Mouse (Mus musculus): ENCODE results near the gene Mecom.

Gene Mecom

GRCm38 (mm10) chr3:30009596-30009995, 538.2 kb downstream of the Mecom start:
- in situ Hi-C loops (cut with MboI; ENCODE audit: low pct_unique_long_range_greater_than_20kb in 1 of 2, low sequenced_read_pairs in 2 of 2, unreplicated experiment in 1 of 2): loop anchor here in 1 of 2 experiments (25.0 kb wide), 1 partner anchor 503 kb away; no protein-coding TSS in a partner anchor

- in situ Hi-C loops (cut with MboI; ENCODE audit: low pct_unique_long_range_greater_than_20kb in 1 of 2, low sequenced_read_pairs in 2 of 2, unreplicated experiment in 1 of 2): loop anchor here in 1 of 2 experiments (25.0 kb wide), 1 partner anchor 507 kb away; no protein-coding TSS in a partner anchor
Measured at GRCm38 (mm10) chr3:30004888-30005405, 542.9 kb downstream of the Mecom start.

- in situ Hi-C loops (cut with MboI; ENCODE audit: low pct_unique_long_range_greater_than_20kb in 1 of 2, low sequenced_read_pairs in 2 of 2, unreplicated experiment in 1 of 2): loop anchor here in 1 of 2 experiments (25.0 kb wide), 1 partner anchor 512 kb away; no protein-coding TSS in a partner anchor
Measured at GRCm38 (mm10) chr3:30000260-30000659, 547.5 kb downstream of the Mecom start.

- in situ Hi-C loops (cut with MboI; ENCODE audit: low pct_unique_long_range_greater_than_20kb in 1 of 2, low sequenced_read_pairs in 2 of 2, unreplicated experiment in 1 of 2): no loop called here
Measured at GRCm38 (mm10) chr3:29999035-29999434, 548.8 kb downstream of the Mecom start.

- in situ Hi-C loops (cut with MboI; ENCODE audit: low pct_unique_long_range_greater_than_20kb in 1 of 2, low sequenced_read_pairs in 2 of 2, unreplicated experiment in 1 of 2): no loop called here
Measured at GRCm38 (mm10) chr3:29997068-29997467, 550.7 kb downstream of the Mecom start.

GRCm38 (mm10) chr3:29993346-29993745, 554.5 kb downstream of the Mecom start:
- in situ Hi-C loops (cut with MboI; ENCODE audit: low pct_unique_long_range_greater_than_20kb in 1 of 2, low sequenced_read_pairs in 2 of 2, unreplicated experiment in 1 of 2): no loop called here

- in situ Hi-C loops (cut with MboI; ENCODE audit: low pct_unique_long_range_greater_than_20kb in 1 of 2, low sequenced_read_pairs in 2 of 2, unreplicated experiment in 1 of 2): no loop called here
Measured at GRCm38 (mm10) chr3:29991523-29991922, 556.3 kb downstream of the Mecom start.

- in situ Hi-C loops (cut with MboI; ENCODE audit: low pct_unique_long_range_greater_than_20kb in 1 of 2, low sequenced_read_pairs in 2 of 2, unreplicated experiment in 1 of 2): no loop called here
Measured at GRCm38 (mm10) chr3:29984431-29984830, 563.4 kb downstream of the Mecom start.

GRCm38 (mm10) chr3:29981259-29981910, 566.4 kb downstream of the Mecom start:
- in situ Hi-C loops (cut with MboI; ENCODE audit: low pct_unique_long_range_greater_than_20kb in 1 of 2, low sequenced_read_pairs in 2 of 2, unreplicated experiment in 1 of 2): no loop called here

- in situ Hi-C loops (cut with MboI; ENCODE audit: low pct_unique_long_range_greater_than_20kb in 1 of 2, low sequenced_read_pairs in 2 of 2, unreplicated experiment in 1 of 2): no loop called here
Measured at GRCm38 (mm10) chr3:29980531-29980930, 567.3 kb downstream of the Mecom start.

GRCm38 (mm10) chr3:29976580-29976979, 571.2 kb downstream of the Mecom start:
- in situ Hi-C loops (cut with MboI; ENCODE audit: low pct_unique_long_range_greater_than_20kb in 1 of 2, low sequenced_read_pairs in 2 of 2, unreplicated experiment in 1 of 2): no loop called here

GRCm38 (mm10) chr3:29968433-29968949, 579.3 kb downstream of the Mecom start:
- in situ Hi-C loops (cut with MboI; ENCODE audit: low pct_unique_long_range_greater_than_20kb in 1 of 2, low sequenced_read_pairs in 2 of 2, unreplicated experiment in 1 of 2): no loop called here

- in situ Hi-C loops (cut with MboI; ENCODE audit: low pct_unique_long_range_greater_than_20kb in 1 of 2, low sequenced_read_pairs in 2 of 2, unreplicated experiment in 1 of 2): no loop called here
Measured at GRCm38 (mm10) chr3:29963953-29964352, 583.9 kb downstream of the Mecom start.

GRCm38 (mm10) chr3:29963447-29963846, 584.4 kb downstream of the Mecom start:
- in situ Hi-C loops (cut with MboI; ENCODE audit: low pct_unique_long_range_greater_than_20kb in 1 of 2, low sequenced_read_pairs in 2 of 2, unreplicated experiment in 1 of 2): no loop called here

- in situ Hi-C loops (cut with MboI; ENCODE audit: low pct_unique_long_range_greater_than_20kb in 1 of 2, low sequenced_read_pairs in 2 of 2, unreplicated experiment in 1 of 2): no loop called here
Measured at GRCm38 (mm10) chr3:29959051-29959450, 588.8 kb downstream of the Mecom start.

GRCm38 (mm10) chr3:29957365-29958236, 590.2 kb downstream of the Mecom start:
- in situ Hi-C loops (cut with MboI; ENCODE audit: low pct_unique_long_range_greater_than_20kb in 1 of 2, low sequenced_read_pairs in 2 of 2, unreplicated experiment in 1 of 2): no loop called here

GRCm38 (mm10) chr3:29953269-29953668, 594.5 kb downstream of the Mecom start:
- in situ Hi-C loops (cut with MboI; ENCODE audit: low pct_unique_long_range_greater_than_20kb in 1 of 2, low sequenced_read_pairs in 2 of 2, unreplicated experiment in 1 of 2): no loop called here

- in situ Hi-C loops (cut with MboI; ENCODE audit: low pct_unique_long_range_greater_than_20kb in 1 of 2, low sequenced_read_pairs in 2 of 2, unreplicated experiment in 1 of 2): no loop called here
Measured at GRCm38 (mm10) chr3:29950853-29951252, 597.0 kb downstream of the Mecom start.
